Mouse (Mus musculus) cerebellum, adult 2 months (tissue): Measurements from ENCODE around the gene Pcgf6. TPM values are rescaled to one million over a fixed set of nuclear protein-coding genes. Genes with fewer than 3 reads are reported as not detected.

Experiments used
- DNase-seq, 2 experiments: peaks; one replicate each; pipeline ENCODE4 v3.0.0; 2021
- H3K27ac ChIP-seq: fragments of 200-500 bp; 2 replicates; pipeline ENCODE4 v1.5.1; 2012; ENCODE audit warnings: low read length, control low read depth, inconsistent platforms; ENCODE audit not compliant: insufficient read depth
- H3K27me3 ChIP-seq: fragments of 200-500 bp; 2 replicates; pipeline ENCODE4 v1.6.1; 2012; ENCODE audit warnings: inconsistent platforms, mild to moderate bottlenecking, low read length, moderate library complexity; ENCODE audit not compliant: control insufficient read depth, insufficient read depth
- H3K4me1 ChIP-seq: fragments of 200-500 bp; 2 replicates; pipeline ENCODE4 v1.6.1; 2011; ENCODE audit warnings: low read length; ENCODE audit not compliant: control insufficient read depth, insufficient read depth
- H3K4me3 ChIP-seq: fragments of 200-500 bp; replicated peaks from 2 replicates; pipeline ENCODE3; 2011; ENCODE audit warnings: mild to moderate bottlenecking, low read depth, low read length, control low read depth; ENCODE audit not compliant: insufficient read depth
- CTCF ChIP-seq: fragments of 200-500 bp; IDR thresholded peaks from 2 replicates; pipeline ENCODE4 v1.5.1; 2011; ENCODE audit warnings: low read depth, mild to moderate bottlenecking, control low read depth, low read length, moderate library complexity, borderline replicate concordance; ENCODE audit not compliant: insufficient read depth
- POLR2A ChIP-seq: fragments of 200-500 bp; IDR thresholded peaks from 2 replicates; pipeline ENCODE4 v1.6.1; 2011; ENCODE audit warnings: low read length, control low read depth, borderline replicate concordance; ENCODE audit not compliant: insufficient read depth
- WGBS: fragments of 180-500 bp; shearing (Covaris S2); methylation state at CpG from one replicate; pipeline ENCODE4 v1.1.7; 2018; 5-methylcytosine and 5-hydroxymethylcytosine counted together
- polyA plus RNA-seq: library from polyadenylated mRNA; depleted of rRNA; stranded (reverse); fragments of >200 nt; gene quantifications from 2 replicates; pipeline ENCODE4 v1.2.3, GENCODE M21; 2012

Pcgf6 gene
- polyA plus RNA-seq, 1 experiment, result 40.9 TPM

DNA sequence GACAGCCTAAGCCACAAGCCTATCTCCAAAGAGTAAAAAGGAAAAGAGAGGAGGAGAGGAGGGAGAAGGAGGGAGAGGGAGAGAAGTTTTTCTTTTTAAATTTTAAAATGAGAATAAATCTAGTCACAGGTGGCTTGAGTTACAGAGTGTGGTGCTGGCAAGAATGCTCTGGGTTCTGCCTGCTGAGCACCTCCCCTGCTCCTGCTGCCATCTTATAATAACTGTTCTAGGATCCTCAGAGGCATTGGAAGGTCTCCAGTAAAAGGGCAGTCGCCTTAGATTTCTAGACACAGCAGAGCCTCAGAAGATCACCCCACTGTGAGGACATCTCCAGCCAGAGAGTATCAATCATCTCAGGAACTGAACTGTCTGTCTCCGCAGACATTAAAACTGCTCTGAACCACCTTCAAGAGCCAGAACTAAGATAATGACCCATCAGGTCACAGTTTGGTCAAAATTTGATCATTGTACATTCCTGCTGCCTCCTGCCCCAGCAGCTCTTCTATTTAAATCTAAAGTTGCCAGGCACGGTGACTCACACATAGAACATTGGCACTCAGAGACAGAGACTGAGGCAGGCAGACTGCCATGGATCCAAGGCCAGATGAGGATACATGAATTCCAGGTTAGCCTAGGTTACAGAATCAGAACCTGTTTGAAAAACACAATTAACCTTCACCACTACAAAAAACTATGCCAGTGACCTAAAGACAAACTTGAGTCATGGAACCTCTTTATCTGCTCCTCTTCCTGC is 9.8 kb downstream of the Pcgf6 start:
- H3K4me3 ChIP-seq, result no peak overlapping the region
- H3K27ac ChIP-seq, result no peak overlapping the region
- H3K4me1 ChIP-seq, result no peaks in the 10 kb centered on the region; the same call in 1 of the 2 replicates
- DNase-seq, result peak in 1 of 2 experiments; percentile 56
- WGBS, result 39% methylated on average over 3 of the region's 3 CpGs
- no peaks in the 10 kb centered on the region for H3K27me3 ChIP-seq
- TF ChIP-seq POLR2A, result no peak
- TF ChIP-seq CTCF, result no peak

DNA sequence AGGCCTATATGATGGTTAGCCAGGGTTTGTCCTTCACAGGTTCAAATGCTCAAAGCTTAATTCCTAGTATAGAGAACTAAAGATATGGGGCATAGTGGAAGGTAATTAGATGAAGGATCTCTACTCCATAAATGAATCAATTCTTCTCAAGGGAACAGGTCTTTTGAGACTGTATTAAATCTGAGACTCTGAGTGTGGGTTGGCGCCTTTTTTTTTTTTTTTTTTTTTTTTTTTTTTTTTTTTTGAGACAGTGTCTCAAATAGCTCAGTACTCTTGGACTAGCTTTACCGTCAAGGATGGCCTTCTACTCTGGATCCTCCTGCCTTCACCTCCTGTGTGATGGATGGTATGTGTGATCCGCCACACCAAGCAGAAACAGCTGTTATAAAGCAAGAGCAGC is 14.1 kb downstream of the Pcgf6 start:
- TF ChIP-seq POLR2A (no peak), CTCF (no peak)
- H3K4me1 ChIP-seq, result no peaks in the 10 kb centered on the region; the same call in 1 of the 2 replicates
- 82% methylated on average over 3 of the region's 3 CpGs for WGBS
- no peak overlapping the region for H3K27ac ChIP-seq
- H3K4me3 ChIP-seq, result no peak overlapping the region
- no peaks in the 10 kb centered on the region for H3K27me3 ChIP-seq
- DNase-seq, result no peak

DNA sequence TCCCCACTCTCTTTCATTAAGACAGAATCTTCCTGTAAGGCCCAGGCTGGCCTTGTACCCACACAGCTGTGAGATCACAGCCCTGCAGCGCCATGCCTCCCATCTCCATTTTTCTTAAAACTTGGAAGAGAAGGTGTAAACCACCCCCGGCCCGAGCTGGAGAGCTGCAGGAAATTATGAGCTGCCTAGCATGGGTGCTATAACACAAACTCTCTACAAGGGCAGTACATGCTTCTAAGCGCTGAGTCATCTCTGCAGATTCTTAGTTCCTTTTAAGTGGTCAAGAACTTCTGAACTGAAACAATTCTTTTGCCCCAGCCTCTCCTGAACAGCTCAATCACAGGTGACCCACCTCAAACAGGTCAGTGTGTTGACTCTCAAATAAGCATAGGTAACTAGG is 15.8 kb downstream of the Pcgf6 start:
- DNase-seq, result no peak
- TF ChIP-seq POLR2A (no peak), CTCF (no peak)
- H3K27ac ChIP-seq, result no peak overlapping the region
- whole genome bisulfite sequencing, result 91% methylated on average over 4 of the region's 4 CpGs
- no peak overlapping the region for H3K4me3 ChIP-seq
- H3K4me1 ChIP-seq, result no peaks in the 10 kb centered on the region
- no peaks in the 10 kb centered on the region for H3K27me3 ChIP-seq

DNA sequence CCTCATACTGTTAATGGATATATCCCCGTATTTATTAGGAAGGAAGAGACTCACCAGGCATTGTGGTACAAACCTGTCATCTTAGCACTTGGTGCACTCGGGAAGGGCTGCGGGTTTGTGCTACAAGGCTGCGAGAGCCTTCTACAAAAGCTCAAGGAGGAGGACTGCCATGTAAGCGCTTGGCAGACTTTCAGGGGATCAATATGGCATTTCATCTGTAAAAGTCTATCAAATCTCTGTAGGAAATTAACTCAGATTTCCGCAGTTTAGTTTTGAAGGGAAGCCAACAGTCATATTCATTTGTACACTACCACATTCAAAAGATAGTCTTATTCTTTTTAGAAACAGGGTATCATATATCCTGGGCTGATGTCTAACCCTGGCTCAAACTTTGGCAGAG is 18.9 kb downstream of the Pcgf6 start:
- 93% methylated on average over 6 of the region's 6 CpGs for WGBS
- Histone ChIP-seq H3K4me3 (no peak overlapping the region), H3K27me3 (no peaks in the 10 kb centered on the region), H3K4me1 (no peaks in the 10 kb centered on the region), H3K27ac (no peak overlapping the region)
- no peak for DNase-seq
- TF ChIP-seq CTCF, result no peak

DNA sequence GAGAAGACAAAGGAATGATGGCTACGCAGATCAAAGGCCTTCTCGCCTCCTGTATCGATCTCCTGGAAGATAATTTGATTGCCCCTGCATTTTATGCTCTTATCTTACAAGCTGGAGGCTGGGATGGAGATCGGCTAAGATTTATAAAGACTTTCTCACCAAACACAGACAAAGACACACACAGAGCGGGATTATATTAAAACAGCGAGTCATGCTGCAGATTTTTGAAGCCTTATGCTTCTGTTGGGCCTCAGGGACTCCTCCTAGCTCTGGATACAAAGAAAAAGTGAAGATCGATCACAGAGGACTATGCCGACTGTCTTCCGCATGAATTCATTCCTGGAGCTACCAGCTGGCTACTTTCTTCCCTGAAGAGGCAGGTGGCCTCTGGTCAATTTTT is 20.9 kb downstream of the Pcgf6 start:
- DNase-seq, result no peak
- Histone ChIP-seq H3K4me3 (no peak overlapping the region), H3K27me3 (no peaks in the 10 kb centered on the region), H3K4me1 (no peaks in the 10 kb centered on the region), H3K27ac (no peak overlapping the region)
- 50% methylated on average over 9 of the region's 9 CpGs for WGBS
- TF ChIP-seq POLR2A, result no peak
- no peak for TF ChIP-seq CTCF

DNA sequence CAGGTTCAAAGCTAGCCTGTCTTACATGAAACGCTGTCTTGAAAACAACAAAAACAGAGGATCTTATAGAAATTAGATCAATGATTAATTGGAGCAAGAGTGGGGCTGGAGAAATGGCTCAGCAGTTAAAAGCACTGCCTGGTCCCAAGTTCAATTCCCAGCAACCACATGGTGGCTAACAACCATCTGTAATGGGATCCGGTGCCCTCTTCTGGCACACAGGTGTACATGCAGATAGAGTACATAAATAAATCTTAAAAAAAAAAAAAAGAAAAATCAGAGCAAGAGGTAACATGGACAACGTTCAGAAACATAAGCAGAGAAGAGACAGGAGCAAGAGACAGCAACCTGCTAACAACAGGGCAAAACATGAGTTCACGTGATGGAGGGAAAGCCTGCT is 24.2 kb downstream of the Pcgf6 start:
- Histone ChIP-seq H3K27ac (no peak overlapping the region), H3K4me1 (no peaks in the 10 kb centered on the region), H3K4me3 (no peak overlapping the region), H3K27me3 (no peaks in the 10 kb centered on the region)
- WGBS, result 75% methylated on average over 4 of the region's 4 CpGs
- TF ChIP-seq CTCF, result no peak
- no peak for TF ChIP-seq POLR2A
- DNase-seq, result no peak

DNA sequence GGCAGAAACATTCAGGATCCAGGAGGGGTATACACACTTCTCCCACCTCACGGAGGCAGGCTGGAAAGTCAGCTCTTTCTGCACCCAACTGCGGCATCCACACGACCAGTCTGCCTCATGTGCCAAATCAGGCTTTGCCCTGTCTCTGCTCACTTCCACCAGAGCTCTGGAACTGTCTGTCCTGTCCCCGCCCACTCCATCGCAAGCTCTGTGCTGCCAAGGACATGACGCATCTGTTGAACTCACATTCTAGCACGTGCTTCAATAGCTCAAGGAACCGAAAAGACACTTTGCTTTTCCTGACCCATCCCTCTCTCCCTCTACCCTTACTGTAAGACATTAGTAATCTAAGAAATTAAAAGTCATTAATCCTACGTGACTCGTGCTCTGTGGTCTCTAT is 25.8 kb downstream of the Pcgf6 start:
- H3K4me3 ChIP-seq, result no peak overlapping the region
- 72% methylated on average over 10 of the region's 10 CpGs for WGBS
- no peak overlapping the region for H3K27ac ChIP-seq
- no peak for TF ChIP-seq POLR2A
- no peak for TF ChIP-seq CTCF
- DNase-seq, result no peak
- H3K27me3 ChIP-seq, result no peaks in the 10 kb centered on the region
- peaks cover 1% of the 10 kb centered on the region; the same call in 1 of the 2 replicates for H3K4me1 ChIP-seq

DNA sequence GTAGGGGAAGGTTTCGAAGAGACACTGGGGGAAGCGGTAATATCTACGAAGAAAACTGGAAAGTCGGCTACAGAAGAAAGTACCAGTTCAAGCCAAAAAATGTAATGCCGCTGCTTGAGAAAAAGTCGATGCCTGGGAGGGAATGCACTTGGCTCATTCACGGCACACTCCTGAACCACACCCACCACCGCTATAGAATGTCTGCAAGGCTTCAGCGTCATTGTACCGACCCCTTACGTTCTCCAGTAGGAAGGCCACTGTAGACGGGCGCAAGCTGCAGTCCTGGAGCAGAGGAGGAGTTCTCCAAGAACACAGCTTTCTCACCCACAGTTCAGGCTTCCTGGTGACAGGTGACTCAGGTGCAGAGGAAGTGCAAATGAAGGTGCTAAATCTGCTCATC is 27.2 kb downstream of the Pcgf6 start:
- 87% methylated on average over 13 of the region's 13 CpGs for WGBS
- no peak for TF ChIP-seq POLR2A
- no peak for TF ChIP-seq CTCF
- Histone ChIP-seq H3K4me1 (peaks cover 13% of the 10 kb centered on the region; the same call in 1 of the 2 replicates), H3K27ac (no peak overlapping the region), H3K4me3 (no peak overlapping the region), H3K27me3 (no peaks in the 10 kb centered on the region)
- no peak for DNase-seq
